Mouse (Mus musculus): ENCODE measurements at regions not wholly inside any gene's neighbourhood (a gene's known extent, or its start where the extent isn't known, plus 50 kb on each side); places are given as distances from the start of the nearest gene placed in this dataset.

DNA sequence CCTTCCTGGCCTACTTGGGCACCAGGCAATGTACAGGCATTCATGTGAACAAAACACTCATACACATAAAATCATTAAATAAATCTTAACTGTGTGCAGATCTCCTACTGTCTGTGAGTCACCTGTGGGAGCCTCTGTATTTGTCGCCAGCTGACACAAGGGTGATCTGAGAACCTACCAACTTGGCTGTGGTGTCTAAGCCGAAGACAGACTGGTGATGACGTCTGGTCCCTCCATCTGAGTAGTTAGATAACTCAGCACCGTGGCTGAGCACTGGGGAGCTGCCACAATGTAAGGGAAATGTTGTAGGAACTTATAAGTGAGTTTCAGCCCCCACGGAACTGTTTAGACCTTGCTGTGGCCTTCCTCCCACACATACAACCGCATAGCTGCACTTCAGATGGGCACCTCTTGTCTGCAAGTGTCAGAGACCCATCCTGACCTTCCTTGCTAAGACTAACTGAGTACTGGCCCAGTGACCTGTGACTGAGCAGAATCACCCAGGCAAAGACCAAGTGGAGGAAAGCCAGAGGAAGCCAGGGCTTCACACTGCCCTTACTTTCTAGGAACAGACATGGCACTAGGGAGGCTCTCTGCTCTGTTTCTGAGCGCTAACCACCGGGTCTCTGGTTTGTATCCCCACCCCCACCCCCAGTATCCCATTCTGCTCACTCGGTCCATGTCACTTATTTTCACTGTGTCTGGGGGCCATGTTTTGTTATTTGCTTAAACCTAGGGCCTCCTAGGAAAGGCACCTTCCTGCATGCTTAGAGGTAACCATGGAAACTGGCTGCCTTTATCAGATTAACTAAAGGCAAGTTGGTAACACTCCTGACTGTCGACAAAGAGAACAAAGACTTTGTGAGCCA is 65.2 kb upstream of the Dhx40 start:
- H3K4me3 ChIP-seq (ENCODE audit: control insufficient read depth, low read depth, low read length): no peak overlapping the region
- TF ChIP-seq POLR2A (IDR thresholded peaks at IDR 0.05; ENCODE audit: control insufficient read depth, low read depth, low read length): no peak
- no peak for TF ChIP-seq CTCF (IDR thresholded peaks at IDR 0.05; ENCODE audit: control insufficient read depth, insufficient read depth, insufficient replicate concordance, low read depth, low read length)
- H3K27me3 ChIP-seq (ENCODE audit: control insufficient read depth, insufficient read depth, low read length): no peaks in the 10 kb centered on the region
- no peaks in the 10 kb centered on the region for H3K4me1 ChIP-seq (ENCODE audit: control insufficient read depth, insufficient read depth, low read length)
- H3K36me3 ChIP-seq (ENCODE audit: control insufficient read depth, insufficient read depth, low read length): no peaks in the 10 kb centered on the region
- H3K27ac ChIP-seq (ENCODE audit: control insufficient read depth, insufficient read depth, low read depth, low read length): no peak overlapping the region

DNA sequence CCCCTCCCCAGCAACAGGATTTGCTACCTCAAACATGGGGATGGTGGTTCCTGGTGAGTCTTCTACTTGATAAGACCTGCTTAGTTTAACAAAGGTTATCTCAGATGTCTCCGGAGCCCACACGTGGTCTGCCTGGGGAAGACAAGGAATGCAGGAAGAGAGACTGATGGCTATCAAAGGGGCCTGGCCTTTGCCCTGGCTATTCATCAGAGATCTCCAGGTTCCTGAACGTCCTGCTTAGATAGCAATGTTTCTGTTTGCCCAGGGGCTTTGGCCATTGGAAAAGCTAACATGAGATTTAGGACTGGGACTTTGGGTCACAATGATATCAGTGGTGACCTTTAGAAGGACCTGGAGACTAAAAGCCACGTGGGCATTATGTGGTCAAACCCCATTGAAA is 64.2 kb upstream of the Dhx40 start:
- Histone ChIP-seq H3K4me3 (ENCODE audit: control insufficient read depth, low read depth, low read length) (no peak overlapping the region), H3K27ac (ENCODE audit: control insufficient read depth, insufficient read depth, low read depth, low read length) (no peak overlapping the region), H3K4me1 (ENCODE audit: control insufficient read depth, insufficient read depth, low read length) (no peaks in the 10 kb centered on the region), H3K36me3 (ENCODE audit: control insufficient read depth, insufficient read depth, low read length) (no peaks in the 10 kb centered on the region), H3K27me3 (ENCODE audit: control insufficient read depth, insufficient read depth, low read length) (no peaks in the 10 kb centered on the region)
- TF ChIP-seq POLR2A (IDR thresholded peaks at IDR 0.05; ENCODE audit: control insufficient read depth, low read depth, low read length) (no peak), CTCF (IDR thresholded peaks at IDR 0.05; ENCODE audit: control insufficient read depth, insufficient read depth, insufficient replicate concordance, low read depth, low read length) (no peak)

- Histone ChIP-seq H3K27ac (ENCODE audit: control insufficient read depth, insufficient read depth, low read depth, low read length) (no peak overlapping the region; the same call in 1 of the 2 replicates), H3K4me3 (ENCODE audit: control insufficient read depth, low read depth, low read length) (no peak overlapping the region), H3K27me3 (ENCODE audit: control insufficient read depth, insufficient read depth, low read length) (no peaks in the 10 kb centered on the region), H3K36me3 (ENCODE audit: control insufficient read depth, insufficient read depth, low read length) (no peaks in the 10 kb centered on the region), H3K4me1 (ENCODE audit: control insufficient read depth, insufficient read depth, low read length) (no peaks in the 10 kb centered on the region)
- no peak for TF ChIP-seq POLR2A (IDR thresholded peaks at IDR 0.05; ENCODE audit: control insufficient read depth, low read depth, low read length)
- TF ChIP-seq CTCF (IDR thresholded peaks at IDR 0.05; ENCODE audit: control insufficient read depth, insufficient read depth, insufficient replicate concordance, low read depth, low read length): no peak
Measured at GRCm38 (mm10) chr11:86870486-86871165, 63.1 kb upstream of the Dhx40 start.

DNA sequence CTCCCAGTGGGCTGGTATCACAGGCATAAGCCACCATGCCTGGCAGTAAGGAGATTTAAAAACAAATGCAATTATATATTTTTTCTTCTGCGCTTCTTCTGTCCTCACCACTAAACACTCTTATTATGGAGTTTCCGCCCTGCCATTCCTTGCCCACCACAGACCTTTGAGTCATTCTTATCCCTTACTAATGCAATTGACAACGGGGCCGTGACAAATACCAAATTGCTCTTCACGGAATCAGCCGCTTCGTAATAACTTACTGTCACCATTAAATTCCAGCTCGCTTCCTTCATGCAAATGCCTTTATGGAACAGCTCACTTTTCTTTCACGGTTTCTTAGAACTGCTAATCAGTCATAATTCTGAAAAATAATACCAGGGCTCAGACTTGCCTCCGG is 59.4 kb upstream of the Dhx40 start:
- H3K4me1 ChIP-seq (ENCODE audit: control insufficient read depth, insufficient read depth, low read length): no peaks in the 10 kb centered on the region
- no peaks in the 10 kb centered on the region for H3K27me3 ChIP-seq (ENCODE audit: control insufficient read depth, insufficient read depth, low read length)
- H3K27ac ChIP-seq (ENCODE audit: control insufficient read depth, insufficient read depth, low read depth, low read length): no peak overlapping the region
- no peak overlapping the region for H3K4me3 ChIP-seq (ENCODE audit: control insufficient read depth, low read depth, low read length)
- TF ChIP-seq CTCF (IDR thresholded peaks at IDR 0.05; ENCODE audit: control insufficient read depth, insufficient read depth, insufficient replicate concordance, low read depth, low read length): no peak
- TF ChIP-seq POLR2A (IDR thresholded peaks at IDR 0.05; ENCODE audit: control insufficient read depth, low read depth, low read length): no peak
- no peaks in the 10 kb centered on the region for H3K36me3 ChIP-seq (ENCODE audit: control insufficient read depth, insufficient read depth, low read length)

GRCm38 (mm10) chr11:86859864-86860528 is 52.5 kb upstream of the Dhx40 start:
- Histone ChIP-seq H3K4me1 (ENCODE audit: control insufficient read depth, insufficient read depth, low read length) (peaks cover 3% of the 10 kb centered on the region), H3K4me3 (ENCODE audit: control insufficient read depth, low read depth, low read length) (no peak overlapping the region), H3K27ac (ENCODE audit: control insufficient read depth, insufficient read depth, low read depth, low read length) (no peak overlapping the region), H3K27me3 (ENCODE audit: control insufficient read depth, insufficient read depth, low read length) (no peaks in the 10 kb centered on the region), H3K36me3 (ENCODE audit: control insufficient read depth, insufficient read depth, low read length) (no peaks in the 10 kb centered on the region)
- TF ChIP-seq CTCF (IDR thresholded peaks at IDR 0.05; ENCODE audit: control insufficient read depth, insufficient read depth, insufficient replicate concordance, low read depth, low read length) (no peak), POLR2A (IDR thresholded peaks at IDR 0.05; ENCODE audit: control insufficient read depth, low read depth, low read length) (no peak)

DNA sequence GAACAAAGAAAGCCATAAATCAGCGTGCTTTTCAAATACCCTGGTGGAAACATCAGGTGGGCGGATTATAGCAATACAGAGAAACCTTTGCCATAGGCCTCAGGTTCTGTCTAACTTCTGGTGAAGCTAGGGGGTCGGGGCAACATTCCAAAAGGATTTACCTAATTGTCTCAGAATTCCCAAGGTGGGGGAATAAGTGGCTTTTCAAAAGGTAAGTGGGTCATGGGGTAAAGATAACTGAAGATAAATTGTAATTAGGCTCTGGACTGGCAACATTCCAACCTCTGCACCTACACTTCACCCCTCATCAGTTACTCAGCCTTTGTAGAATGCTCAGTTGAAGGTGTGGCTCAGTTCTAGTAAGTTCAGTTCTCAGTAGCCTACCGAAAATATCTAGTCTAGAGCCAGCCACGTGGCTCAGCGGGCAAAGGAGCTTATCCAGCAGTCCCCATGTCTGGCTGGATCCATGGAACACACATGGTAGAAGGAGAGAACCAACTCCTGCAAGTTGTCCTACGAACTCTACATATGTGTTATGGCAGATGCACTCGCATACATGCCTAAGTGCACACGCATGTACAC is 51.8 kb upstream of the Dhx40 start:
- Histone ChIP-seq H3K4me3 (ENCODE audit: control insufficient read depth, low read depth, low read length) (no peak overlapping the region), H3K4me1 (ENCODE audit: control insufficient read depth, insufficient read depth, low read length) (peaks cover 3% of the 10 kb centered on the region), H3K27ac (ENCODE audit: control insufficient read depth, insufficient read depth, low read depth, low read length) (no peak overlapping the region), H3K27me3 (ENCODE audit: control insufficient read depth, insufficient read depth, low read length) (no peaks in the 10 kb centered on the region), H3K36me3 (ENCODE audit: control insufficient read depth, insufficient read depth, low read length) (no peaks in the 10 kb centered on the region)
- TF ChIP-seq CTCF (IDR thresholded peaks at IDR 0.05; ENCODE audit: control insufficient read depth, insufficient read depth, insufficient replicate concordance, low read depth, low read length) (no peak), POLR2A (IDR thresholded peaks at IDR 0.05; ENCODE audit: control insufficient read depth, low read depth, low read length) (no peak)

- no peaks in the 10 kb centered on the region for H3K36me3 ChIP-seq (ENCODE audit: control insufficient read depth, insufficient read depth, low read length)
- no peaks in the 10 kb centered on the region for H3K27me3 ChIP-seq (ENCODE audit: control insufficient read depth, insufficient read depth, low read length)
- H3K4me3 ChIP-seq (ENCODE audit: control insufficient read depth, low read depth, low read length): no peak overlapping the region
- no peak overlapping the region for H3K27ac ChIP-seq (ENCODE audit: control insufficient read depth, insufficient read depth, low read depth, low read length)
- TF ChIP-seq POLR2A (IDR thresholded peaks at IDR 0.05; ENCODE audit: control insufficient read depth, low read depth, low read length): no peak
- no peak for TF ChIP-seq CTCF (IDR thresholded peaks at IDR 0.05; ENCODE audit: control insufficient read depth, insufficient read depth, insufficient replicate concordance, low read depth, low read length)
- peaks cover 3% of the 10 kb centered on the region for H3K4me1 ChIP-seq (ENCODE audit: control insufficient read depth, insufficient read depth, low read length)
Measured at GRCm38 (mm10) chr11:86858211-86858610, 50.7 kb upstream of the Dhx40 start.
